Mouse (Mus musculus) CH12.LX (cell line): ENCODE data around the gene Mvp. TPM values are rescaled to one million over a fixed set of nuclear protein-coding genes. Genes with fewer than 3 reads are reported as not detected.
A peak's percentile ranks its signal among the peaks of the same experiment; 100 is the strongest.

Experiments
- DNase-seq: peaks from one replicate; pipeline ENCODE4 v3.0.0-alpha.2; 2013; ENCODE audit errors: extremely low read depth
- H3K27ac ChIP-seq: 2 replicates; pipeline ENCODE4 v1.5.1; 2012; ENCODE audit warnings: low read depth, mild to moderate bottlenecking, control low read depth, moderate library complexity; ENCODE audit not compliant: insufficient read depth
- H3K27me3 ChIP-seq: replicated peaks from 2 replicates; pipeline ENCODE3; 2012; ENCODE audit warnings: inconsistent platforms
- H3K36me3 ChIP-seq, 2 experiments: replicated peaks in 1 of 2; 2 replicates each; pipeline versions ENCODE3 to v1.6.1; 2012; ENCODE audit warnings: inconsistent platforms in 1 of 2, low read length in 1 of 2, mild to moderate bottlenecking in 1 of 2, mixed read lengths in 1 of 2, moderate library complexity in 1 of 2; ENCODE audit not compliant: control insufficient read depth in 1 of 2, insufficient read depth in 1 of 2
- H3K4me1 ChIP-seq, 2 experiments: 2 replicates each; pipeline ENCODE4 v1.6.1; 2012; ENCODE audit warnings: inconsistent platforms in 1 of 2, moderate library complexity in 1 of 2; ENCODE audit not compliant: insufficient read depth in 2 of 2, control insufficient read depth in 1 of 2
- H3K4me2 ChIP-seq: 2 replicates; pipeline ENCODE4 v1.6.1; 2012; ENCODE audit warnings: low read depth, mild to moderate bottlenecking, control low read depth; ENCODE audit not compliant: poor library complexity, insufficient read depth, severe bottlenecking
- H3K4me3 ChIP-seq, 3 experiments: fragments of 150-350 bp in 1 of 3; sonication (generic) in 1 of 3; replicated peaks in 1 of 3; 2 replicates each; pipeline versions ENCODE3 to v1.5.1; 2011 to 2012; ENCODE audit warnings: low read depth in 2 of 3, low read length in 2 of 3, mild to moderate bottlenecking in 2 of 3, moderate library complexity in 2 of 3, control low read depth in 1 of 3, improper control_type of control experiment in 1 of 3, inconsistent platforms in 1 of 3, mixed read lengths in 1 of 3; ENCODE audit not compliant: poor library complexity in 1 of 3
- H3K79me2 ChIP-seq: replicated peaks from 2 replicates; pipeline ENCODE4 v1.6.1; 2012; ENCODE audit warnings: mild to moderate bottlenecking, moderate library complexity; ENCODE audit not compliant: control insufficient read depth, poor library complexity, insufficient read depth, severe bottlenecking; ENCODE audit errors: extremely low read depth
- H3K9ac ChIP-seq: 2 replicates; pipeline ENCODE4 v1.6.1; 2012; ENCODE audit warnings: low read depth, mild to moderate bottlenecking, control low read depth, moderate library complexity; ENCODE audit not compliant: insufficient read depth
- H3K9me3 ChIP-seq: replicated peaks from 2 replicates; pipeline ENCODE3; 2012; ENCODE audit warnings: low read length, inconsistent platforms, mixed read lengths
- BHLHE40 ChIP-seq: IDR thresholded peaks from 2 replicates; pipeline ENCODE4 v1.6.1; 2011; ENCODE audit warnings: mild to moderate bottlenecking, low read depth, low read length, improper control_type of control experiment
- CHD1 ChIP-seq: IDR thresholded peaks from 2 replicates; pipeline ENCODE4 v1.6.1; 2012; ENCODE audit warnings: low read depth, low read length, improper control_type of control experiment, inconsistent platforms
- CHD2 ChIP-seq: IDR thresholded peaks from 2 replicates; pipeline ENCODE4 v1.6.1; 2011; ENCODE audit warnings: low read length, improper control_type of control experiment
- E2F4 ChIP-seq: IDR thresholded peaks from 2 replicates; pipeline ENCODE4 v1.6.1; 2011; ENCODE audit warnings: low read depth, low read length, improper control_type of control experiment; ENCODE audit not compliant: insufficient replicate concordance
- EP300 ChIP-seq: IDR thresholded peaks from 2 replicates; pipeline ENCODE4 v1.6.1; 2011; ENCODE audit warnings: low read length, improper control_type of control experiment
- ETS1 ChIP-seq: conservative IDR thresholded peaks from 2 replicates; pipeline ENCODE4 v1.6.1; 2012; ENCODE audit warnings: low read depth, mild to moderate bottlenecking, inconsistent platforms, low read length, improper control_type of control experiment, moderate library complexity
- HCFC1 ChIP-seq: IDR thresholded peaks from 2 replicates; pipeline ENCODE4 v1.6.1; 2012; ENCODE audit warnings: low read depth, mild to moderate bottlenecking, inconsistent platforms, low read length, improper control_type of control experiment
- JUN ChIP-seq: IDR thresholded peaks from 2 replicates; pipeline ENCODE4 v1.6.1; 2011; ENCODE audit warnings: low read depth, mild to moderate bottlenecking, low read length, improper control_type of control experiment, moderate library complexity; ENCODE audit not compliant: insufficient read depth
- JUND ChIP-seq: conservative IDR thresholded peaks from 2 replicates; pipeline ENCODE4 v1.6.1; 2011; ENCODE audit warnings: low read depth, low read length, improper control_type of control experiment
- KAT2A ChIP-seq: IDR thresholded peaks from 2 replicates; pipeline ENCODE4 v1.6.1; 2012; ENCODE audit warnings: low read length, improper control_type of control experiment, inconsistent platforms; ENCODE audit not compliant: insufficient replicate concordance
- MAX ChIP-seq: IDR thresholded peaks from 2 replicates; pipeline ENCODE4 v1.6.1; 2011; ENCODE audit warnings: low read length, improper control_type of control experiment
- MAZ ChIP-seq: IDR thresholded peaks from 2 replicates; pipeline ENCODE4 v1.6.1; 2012; ENCODE audit warnings: low read depth, mild to moderate bottlenecking, inconsistent platforms, low read length, improper control_type of control experiment, moderate library complexity
- MEF2A ChIP-seq: IDR thresholded peaks from 2 replicates; pipeline ENCODE4 v1.6.1; 2014; ENCODE audit warnings: low read depth, mild to moderate bottlenecking, inconsistent platforms, low read length, improper control_type of control experiment, borderline replicate concordance
- MXI1 ChIP-seq: IDR thresholded peaks from 2 replicates; pipeline ENCODE4 v1.6.1; 2011; ENCODE audit warnings: mild to moderate bottlenecking, low read depth, low read length, improper control_type of control experiment
- MYC ChIP-seq: IDR thresholded peaks from 2 replicates; pipeline ENCODE4 v1.6.1; 2011; ENCODE audit warnings: low read depth, mild to moderate bottlenecking, improper control_type of control experiment, low read length
- NELFE ChIP-seq: IDR thresholded peaks from 2 replicates; pipeline ENCODE4 v1.6.1; 2011; ENCODE audit warnings: low read depth, low read length, improper control_type of control experiment
- NRF1 ChIP-seq: IDR thresholded peaks from 2 replicates; pipeline ENCODE4 v1.6.1; 2014; ENCODE audit warnings: low read depth, mild to moderate bottlenecking, inconsistent platforms, low read length, improper control_type of control experiment, moderate library complexity
- PAX5 ChIP-seq: IDR thresholded peaks from 2 replicates; pipeline ENCODE4 v1.6.1; 2012; ENCODE audit warnings: low read length, inconsistent platforms, mixed read lengths
- POLR2A ChIP-seq: IDR thresholded peaks from 2 replicates; pipeline ENCODE4 v1.6.1; 2011; ENCODE audit warnings: low read depth, mild to moderate bottlenecking, improper control_type of control experiment, low read length
- POLR2AphosphoS2 ChIP-seq: IDR thresholded peaks from 2 replicates; pipeline ENCODE4 v1.6.1; 2011; ENCODE audit warnings: low read depth, low read length, improper control_type of control experiment
- RAD21 ChIP-seq: IDR thresholded peaks from 2 replicates; pipeline ENCODE4 v1.6.1; 2011; ENCODE audit warnings: low read depth, mild to moderate bottlenecking, low read length, improper control_type of control experiment, moderate library complexity
- RCOR1 ChIP-seq: conservative IDR thresholded peaks from 2 replicates; pipeline ENCODE4 v1.6.1; 2012; ENCODE audit warnings: low read depth, mild to moderate bottlenecking, inconsistent platforms, low read length, improper control_type of control experiment
- SIN3A ChIP-seq: IDR thresholded peaks from 2 replicates; pipeline ENCODE4 v1.6.1; 2012; ENCODE audit warnings: low read length, improper control_type of control experiment, inconsistent platforms
- SMC3 ChIP-seq: IDR thresholded peaks from 2 replicates; pipeline ENCODE4 v1.6.1; 2011; ENCODE audit warnings: low read depth, low read length, improper control_type of control experiment
- TBP ChIP-seq: conservative IDR thresholded peaks from 2 replicates; pipeline ENCODE4 v1.6.1; 2011; ENCODE audit warnings: low read depth, low read length, improper control_type of control experiment
- USF1 ChIP-seq: IDR thresholded peaks from 2 replicates; pipeline ENCODE4 v1.6.1; 2014; ENCODE audit warnings: low read depth, mild to moderate bottlenecking, inconsistent platforms, low read length, improper control_type of control experiment
- ZKSCAN1 ChIP-seq: IDR thresholded peaks from 2 replicates; pipeline ENCODE4 v1.6.1; 2012; ENCODE audit warnings: low read depth, inconsistent platforms, low read length, improper control_type of control experiment, borderline replicate concordance
- ZMIZ1 ChIP-seq: IDR thresholded peaks from 2 replicates; pipeline ENCODE4 v1.6.1; 2012; ENCODE audit warnings: low read depth, mild to moderate bottlenecking, inconsistent platforms, low read length, improper control_type of control experiment
- ZNF384 ChIP-seq: IDR thresholded peaks from 2 replicates; pipeline ENCODE4 v1.6.1; 2012; ENCODE audit warnings: low read depth, low read length, improper control_type of control experiment, inconsistent platforms
- dilution Hi-C: fragments of 300-500 bp; cut with MboI; formaldehyde crosslinking; loops from 2 replicates; pipeline ENCODE4 v1.14.3; 2020; ENCODE audit warnings: low sequenced_read_pairs; ENCODE audit not compliant: extremely low pct_unique_long_range_greater_than_20kb, extremely low pct_ligation_motif_present
- in situ Hi-C: fragments of 300-500 bp; cut with MboI; formaldehyde crosslinking; loops from 3 replicates; pipeline ENCODE4 v1.14.3; 2019; ENCODE audit warnings: low sequenced_read_pairs, low pct_ligation_motif_present, low pct_unique_long_range_greater_than_20kb, mixed read lengths
- polyA plus RNA-seq: library from polyadenylated mRNA; unstranded; fragments of >175 nt; gene quantifications from 2 replicates; pipeline ENCODE4 v1.2.1, GENCODE M21; 2012; ENCODE audit warnings: low read depth; ENCODE audit not compliant: insufficient read length
- total RNA-seq, 2 experiments: library from RNA; depleted of rRNA; stranded (reverse); fragments of 300-350 nt in 1 of 2; fragments of >200 nt in 1 of 2; gene quantifications; 2 replicates each; pipeline ENCODE4 v1.2.3; 2012 to 2014

Gene Mvp
- total and polyA plus RNA-seq, 3 experiments = 33.3 to 53.7 (median 52.1) TPM

- dilution Hi-C loops = no loop called here
- H3K9me3 ChIP-seq = no peaks in the 10 kb centered on the region
- in situ Hi-C loops = loop anchor here (5.0 to 10.0 kb wide), 2 partner anchors 56 to 313 kb away; partner anchors contain the start of gene Coro1a
- no peak overlapping the region for H3K4me2 ChIP-seq
- no peak overlapping the region for H3K27ac ChIP-seq
- peaks cover 12% of the 10 kb centered on the region for H3K79me2 ChIP-seq
- H3K4me1 ChIP-seq = peaks cover 23 to 70% of the 10 kb centered on the region in 2 experiments; a peak in 3 of 4 replicates
- H3K4me3 ChIP-seq = no peak overlapping the region
- H3K27me3 ChIP-seq = no peaks in the 10 kb centered on the region
- TF ChIP-seq HCFC1 = no peak
- no peak for TF ChIP-seq MYC
- TF ChIP-seq E2F4 = no peak
- TF ChIP-seq TBP = no peak
- no peak for TF ChIP-seq POLR2AphosphoS2
- no peak for TF ChIP-seq CHD2
- TF ChIP-seq ETS1 = no peak
- TF ChIP-seq RAD21 = no peak
- no peak for TF ChIP-seq MXI1
- TF ChIP-seq MAZ = no peak
- no peak for TF ChIP-seq EP300
- TF ChIP-seq NELFE = no peak
- no peak for TF ChIP-seq RCOR1
- no peak for TF ChIP-seq ZMIZ1
- no peak for TF ChIP-seq SIN3A
- TF ChIP-seq POLR2A = no peak
- no peak for TF ChIP-seq USF1
- no peak for TF ChIP-seq JUND
- TF ChIP-seq BHLHE40 = no peak
- TF ChIP-seq, all 38 proteins: peak for 0
- H3K9ac ChIP-seq = peak overlapping the region; percentile 10; the same call in 1 of the 2 replicates
- no peak for DNase-seq
- peaks cover 13 to 54% of the 10 kb centered on the region in 2 experiments for H3K36me3 ChIP-seq
Observed at GRCm38 (mm10) chr7:127017950-127018345, 3.5 kb upstream of the Mvp start.

- H3K9ac ChIP-seq = peak within 1 kb of the TSS; percentile 91
- peak; percentile 100 for DNase-seq
- peaks cover 8 to 53% of the 10 kb centered on the region in 2 experiments for H3K36me3 ChIP-seq
- dilution Hi-C loops (no loop called here), in situ Hi-C loops (loop anchor here (5.0 to 10.0 kb wide), 2 partner anchors 55 to 312 kb away; partner anchors contain the start of gene Coro1a)
- H3K79me2 ChIP-seq = peaks cover 14% of the 10 kb centered on the region
- H3K4me2 ChIP-seq = peak within 1 kb of the TSS; percentile 77
- H3K27ac ChIP-seq = peak within 1 kb of the TSS; percentile 80
- peaks cover 22 to 70% of the 10 kb centered on the region in 2 experiments; a peak in 3 of 4 replicates for H3K4me1 ChIP-seq
- H3K4me3 ChIP-seq = peak within 1 kb of the TSS; percentile 65 to 92 (median 89)
- H3K9me3 ChIP-seq = no peaks in the 10 kb centered on the region
- no peaks in the 10 kb centered on the region for H3K27me3 ChIP-seq
- TF ChIP-seq CHD1 = no peak
- TF ChIP-seq ZKSCAN1 = no peak
- peak; percentile 66; the same call in 1 of the 2 replicates for TF ChIP-seq ZNF384
- TF ChIP-seq ZMIZ1 = peak; percentile 11; the same call in 1 of the 2 replicates
- TF ChIP-seq MYC = 0 out of 2 replicates have a peak, but pooled peaks have one; percentile 2
- TF ChIP-seq USF1 = no peak
- TF ChIP-seq SMC3 = peak; percentile 61
- no peak for TF ChIP-seq ETS1
- TF ChIP-seq KAT2A = peak; percentile 88; the same call in 1 of the 2 replicates
- TF ChIP-seq E2F4 = peak; percentile 96
- no peak; the same call in 1 of the 2 replicates for TF ChIP-seq POLR2AphosphoS2
- TF ChIP-seq MAX = no peak; the same call in none of the 2 replicates
- no peak for TF ChIP-seq PAX5
- TF ChIP-seq MEF2A = peak; percentile 23; the same call in 1 of the 2 replicates
- TF ChIP-seq RCOR1 = no peak
- no peak for TF ChIP-seq JUN
- TF ChIP-seq NRF1 = peak; percentile 98
- TF ChIP-seq SIN3A = peak; percentile 94
Observed at GRCm38 (mm10) chr7:127016971-127017949, 2.8 kb upstream of the Mvp start, which contains the start of gene Pagr1a. Gene Pagr1a, minus strand, starts transcription at chr7:127017352.
